Mouse (Mus musculus) right cerebral cortex, postnatal 14 days (tissue): Measurements from ENCODE around the gene Fndc8.
"Not testable (repeated sequence)": the region's sequence is repeated elsewhere in the genome, so short reads cannot be mapped to it uniquely, and the experiment has no call there.

Source experiments
- DNase-seq: peaks from one replicate; pipeline ENCODE4 v3.0.0; 2022

Gene Fndc8

DNA sequence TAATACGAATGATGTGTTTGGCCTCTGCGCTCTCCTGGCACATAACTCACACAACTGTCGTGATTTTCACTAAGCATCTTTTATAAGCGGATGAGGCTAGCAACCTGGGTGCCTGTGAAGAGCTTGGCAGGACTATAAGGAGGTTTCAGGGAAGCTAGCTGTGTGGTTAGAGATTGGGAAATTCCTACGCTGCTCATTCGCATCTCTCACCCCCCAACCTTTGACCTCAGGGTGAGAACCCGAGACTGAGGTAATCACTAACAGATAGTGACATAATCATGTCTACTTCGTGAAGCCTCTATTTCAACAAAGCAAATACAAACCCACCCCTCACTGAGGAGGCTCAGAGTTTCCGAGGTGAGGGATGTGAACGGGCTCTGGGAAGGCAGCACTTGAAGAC lies 28.8 kb downstream of the Fndc8 start:
- DNase-seq: no peak

GRCm38 (mm10) chr11:82921691-82922090 lies 29.8 kb downstream of the Fndc8 start:
- DNase-seq: no peak

- not testable (repeated sequence) for DNase-seq
These were observed 32.0 kb downstream of the Fndc8 start for GRCm38 (mm10) chr11:82923910-82924309.

- no peak for DNase-seq
These were observed 37.1 kb downstream of the Fndc8 start for GRCm38 (mm10) chr11:82928897-82929632.

DNA sequence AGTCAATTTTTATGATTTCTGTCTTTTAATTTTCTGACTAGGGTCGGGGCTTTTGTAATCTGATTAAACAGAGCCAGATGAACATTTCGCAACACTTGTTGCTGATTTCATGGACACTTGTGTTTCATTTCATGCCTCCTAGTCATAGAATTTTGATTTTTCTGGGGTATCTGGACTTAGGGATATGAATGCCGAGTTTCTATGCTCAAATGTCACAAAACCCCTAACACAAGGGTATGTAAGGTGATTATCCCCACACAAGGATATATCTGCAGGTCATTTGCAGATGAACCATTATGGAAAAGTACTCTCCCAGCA lies 37.7 kb downstream of the Fndc8 start:
- DNase-seq: no peak

GRCm38 (mm10) chr11:82930391-82930955 lies 38.5 kb downstream of the Fndc8 start:
- not testable (repeated sequence) for DNase-seq

GRCm38 (mm10) chr11:82931161-82931560 lies 39.2 kb downstream of the Fndc8 start:
- DNase-seq: not testable (repeated sequence)

DNA sequence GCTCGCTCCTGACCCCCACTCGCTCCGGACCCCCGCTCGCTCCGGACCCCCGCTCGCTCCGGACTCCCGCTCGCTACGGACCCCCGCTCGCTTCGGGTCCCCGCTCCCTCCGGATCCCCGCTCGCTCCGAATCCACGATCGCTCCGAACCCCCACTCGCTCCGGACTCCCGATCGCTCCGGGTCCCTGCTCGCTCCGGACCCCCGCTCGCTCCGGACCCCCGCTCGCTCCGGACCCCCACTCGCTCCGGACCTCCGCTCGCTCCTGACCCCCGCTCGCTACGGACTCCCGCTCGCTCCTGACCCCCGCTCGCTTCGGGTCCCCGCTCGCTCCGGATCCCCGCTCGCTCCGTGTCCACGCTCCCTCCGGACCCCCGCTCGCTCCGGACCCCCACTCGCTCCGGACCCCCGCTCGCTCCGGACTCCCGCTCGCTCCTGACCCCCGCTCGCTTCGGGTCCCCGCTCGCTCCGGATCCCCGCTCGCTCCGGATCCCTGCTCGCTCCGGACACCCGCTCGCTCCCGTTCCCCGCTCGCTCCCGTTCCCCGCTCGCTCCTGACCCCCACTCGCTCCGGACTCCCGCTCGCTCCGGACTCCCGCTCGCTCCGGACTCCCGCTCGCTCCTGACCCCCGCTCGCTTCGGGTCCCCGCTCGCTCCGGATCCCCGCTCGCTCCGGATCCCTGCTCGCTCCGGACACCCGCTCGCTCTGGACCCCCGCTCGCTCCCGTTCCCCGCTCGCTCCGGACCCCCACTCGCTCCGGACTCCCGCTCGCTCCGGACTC lies 39.9 kb downstream of the Fndc8 start:
- not testable (repeated sequence) for DNase-seq

- no peak for DNase-seq
These were observed 41.3 kb downstream of the Fndc8 start for GRCm38 (mm10) chr11:82933186-82933585.

DNA sequence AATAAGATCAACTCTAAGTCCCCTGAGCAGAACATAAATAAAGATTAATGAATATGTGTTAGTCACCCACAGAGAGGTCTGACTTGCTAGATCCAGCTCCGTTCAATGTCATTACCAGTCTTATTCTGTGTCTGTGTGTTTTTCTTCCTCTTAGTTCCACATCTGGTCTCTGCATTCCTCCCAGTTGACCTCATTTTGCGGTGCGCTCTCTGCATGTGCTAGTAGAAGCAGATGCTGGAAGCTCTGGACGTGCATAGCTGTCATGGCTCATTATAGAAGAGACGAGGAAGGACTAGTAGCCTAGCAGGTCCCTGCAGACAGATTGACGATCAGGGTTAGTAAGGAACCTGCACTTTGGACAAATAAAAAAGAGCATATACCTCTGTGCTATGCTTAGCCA lies 51.4 kb downstream of the Fndc8 start:
- no peak for DNase-seq

GRCm38 (mm10) chr11:82945636-82946035 lies 53.7 kb downstream of the Fndc8 start:
- no peak for DNase-seq

- DNase-seq: no peak
These were observed 55.5 kb downstream of the Fndc8 start for GRCm38 (mm10) chr11:82947457-82947856.

- DNase-seq: no peak
These were observed 57.1 kb downstream of the Fndc8 start for GRCm38 (mm10) chr11:82949036-82949435.
